Mouse (Mus musculus): Measurements from ENCODE around the gene Cdc6.

DNA sequence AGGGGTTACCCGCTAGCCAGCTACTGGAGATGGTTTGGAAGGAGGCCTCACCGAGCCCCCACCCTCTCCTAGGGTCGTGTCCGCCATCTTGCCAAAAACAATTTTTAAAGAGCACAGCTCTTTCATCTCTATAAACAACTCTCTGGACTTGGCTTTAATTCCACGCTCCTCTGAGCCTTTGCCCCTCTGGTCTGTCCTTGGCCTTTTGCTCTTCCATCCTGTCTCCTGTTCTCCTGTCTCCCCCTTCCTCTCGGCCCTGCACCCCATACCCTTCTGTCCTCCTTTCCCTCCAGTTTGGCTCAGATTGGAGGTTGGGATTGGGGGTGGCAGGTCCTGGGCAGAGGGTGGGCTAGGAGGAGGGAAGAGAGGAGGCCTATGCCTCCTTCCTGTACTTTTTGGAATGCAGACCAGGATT lies 56.6 kb downstream of the Cdc6 start:
- no peak for TF ChIP-seq CTCF (IDR thresholded peaks at IDR 0.05; ENCODE audit: extremely low read depth, insufficient read length, insufficient replicate concordance, low read depth, low read length)
- TF ChIP-seq POLR2A (IDR thresholded peaks at IDR 0.05; ENCODE audit: low read depth, low read length) = no peak

All from small intestine, adult 2 months (tissue).